Mouse (Mus musculus) heart, postnatal 14 days (tissue): ENCODE data around the gene Klhl10. TPM values are rescaled to one million over a fixed set of nuclear protein-coding genes. Genes with fewer than 3 reads are reported as not detected.

Experiments used
- DNase-seq, 2 experiments: peaks; one replicate each; pipeline ENCODE4 v3.0.0; 2021 to 2022
- intact Hi-C: fragments of 180-260 bp; cut with DNase I; formaldehyde crosslinking; loops from one replicate; pipeline ENCODE4 v1.15.1; 2025
- microRNA-seq, 2 experiments: library from miRNA; unstranded; fragments of <30 nt; microRNA quantifications; one replicate each; pipeline ENCODE4 v1.2.0; 2021 to 2022
- total RNA-seq, 2 experiments: library from RNA; stranded (reverse); gene quantifications; 2 replicates each; pipeline ENCODE4 v1.2.3; 2021

Klhl10 gene
- total RNA-seq, 2 experiments from 2014 or later, result 0.41 to 0.76 TPM

- intact Hi-C loops, result no loop called here
- DNase-seq, result no peak
Measured at GRCm38 (mm10) chr11:100504990-100505660, 63.4 kb downstream of the Klhl10 start.

DNA sequence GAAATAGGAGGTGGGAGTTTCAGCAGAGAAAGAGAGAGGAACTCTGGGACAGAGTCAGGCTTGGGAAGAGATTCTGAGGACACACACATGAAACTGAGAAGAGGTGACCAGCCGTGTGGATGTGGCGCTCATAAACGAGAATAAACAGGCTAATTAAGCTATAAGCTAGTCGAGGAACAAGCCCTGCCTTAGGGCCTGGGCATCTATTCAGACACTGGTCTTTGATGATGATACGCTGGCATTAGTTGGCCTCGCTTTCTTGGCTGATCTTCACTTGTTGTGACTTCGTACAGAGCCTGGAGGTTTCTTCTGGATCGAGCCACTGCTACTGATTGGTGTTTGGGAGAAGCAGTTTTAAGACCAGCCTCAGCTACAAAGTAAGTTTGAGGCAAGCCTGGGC is 64.3 kb downstream of the Klhl10 start:
- DNase-seq, result no peak
- intact Hi-C loops, result no loop called here

Small RNA genes within 50 kb of the gene (microRNA-seq; reads per million reads assigned to microRNA genes)
- gene Gm27374 (0 reads per million in 2 experiments), gene Mir7116 (0 reads per million in 2 experiments)

Other genes with a start within 250 kb of the Klhl10 start
- not detected for gene Krt9, start 248.7 kb upstream of the Klhl10 start, total RNA-seq
- 1 to 10 TPM; 1.3 to 1.6 TPM for gene Krt14, start 234.4 kb upstream of the Klhl10 start, total RNA-seq
- not detected for gene Krt16, start 193.0 kb upstream of the Klhl10 start, total RNA-seq
- gene Krt17, start 180.9 kb upstream of the Klhl10 start, total RNA-seq, result 1 to 10 TPM in 1 of 2 experiments, under 1 TPM in 1; 0.24 to 3.8 TPM
- not detected for gene Krt42, start 172.0 kb upstream of the Klhl10 start, total RNA-seq
- gene Eif1, start 122.0 kb upstream of the Klhl10 start, total RNA-seq, result 1,000 to 10,000 TPM; 1,264 to 1,321 TPM
- not detected for gene Gast, start 107.5 kb upstream of the Klhl10 start, total RNA-seq
- 1 to 10 TPM; 1.2 to 1.8 TPM for gene Hap1, start 85.8 kb upstream of the Klhl10 start, total RNA-seq
- gene Jup, start 44.2 kb upstream of the Klhl10 start, total RNA-seq, result 100 to 1,000 TPM; 232 to 245 TPM
- gene P3h4, start 27.1 kb upstream of the Klhl10 start, total RNA-seq, result 10 to 100 TPM; 19.1 to 19.9 TPM
- gene Fkbp10, start 26.2 kb upstream of the Klhl10 start, total RNA-seq, result 10 to 100 TPM; 34.6 to 38.3 TPM
- gene Nt5c3b, start 109 bp upstream of the Klhl10 start, total RNA-seq, result 10 to 100 TPM; 36.2 to 36.4 TPM
- gene Klhl11, start 30.8 kb downstream of the Klhl10 start, total RNA-seq, result 10 to 100 TPM; 12.2 to 13.4 TPM
- gene Acly, start 86.1 kb downstream of the Klhl10 start, total RNA-seq, result 10 to 100 TPM; 38.9 to 41.2 TPM
- under 1 TPM; 0.24 to 0.36 TPM for gene Ttc25, start 103.7 kb downstream of the Klhl10 start, total RNA-seq
- 1 to 10 TPM; 6.2 to 7.6 TPM for gene Cnp, start 133.0 kb downstream of the Klhl10 start, total RNA-seq
- 10 to 100 TPM; 53.4 to 55.2 TPM for gene Nkiras2, start 177.3 kb downstream of the Klhl10 start, total RNA-seq
- gene Dnajc7, start 178.3 kb downstream of the Klhl10 start, total RNA-seq, result 100 to 1,000 TPM; 158 TPM